Mouse (Mus musculus): ENCODE data around the gene Fam83e. TPM values are rescaled to one million over a fixed set of nuclear protein-coding genes. Genes with fewer than 3 reads are reported as not detected.

Fam83e gene
- polyA plus RNA-seq, 1 experiment from 2014 or later, result 16.0 TPM

- H3K9me3 ChIP-seq (replicated peaks; ENCODE audit: control insufficient read depth, low read length), result no peaks in the 10 kb centered on the region
- no peak overlapping the region for H3K9ac ChIP-seq (ENCODE audit: low read length)
- WGBS, result 51% methylated on average over 9 of the region's 9 CpGs
- H3K27ac ChIP-seq (ENCODE audit: low read length), result no peak overlapping the region
- no peak for ATAC-seq (ENCODE audit: insufficient read depth, low FRiP score)
- no peaks in the 10 kb centered on the region for H3K36me3 ChIP-seq (ENCODE audit: control insufficient read depth, insufficient read depth, low read length)
- H3K4me2 ChIP-seq (ENCODE audit: low read depth, low read length), result no peak overlapping the region
- no peak overlapping the region for H3K4me3 ChIP-seq (replicated peaks; ENCODE audit: low read length)
- no peaks in the 10 kb centered on the region for H3K27me3 ChIP-seq (ENCODE audit: control insufficient read depth, insufficient read depth, low read length)
- H3K4me1 ChIP-seq (ENCODE audit: control insufficient read depth, insufficient read depth, low read length), result peaks cover 10% of the 10 kb centered on the region; the same call in 1 of the 2 replicates
These were observed 29.1 kb downstream of the Fam83e start for GRCm38 (mm10) chr7:45750162-45750561.

DNA sequence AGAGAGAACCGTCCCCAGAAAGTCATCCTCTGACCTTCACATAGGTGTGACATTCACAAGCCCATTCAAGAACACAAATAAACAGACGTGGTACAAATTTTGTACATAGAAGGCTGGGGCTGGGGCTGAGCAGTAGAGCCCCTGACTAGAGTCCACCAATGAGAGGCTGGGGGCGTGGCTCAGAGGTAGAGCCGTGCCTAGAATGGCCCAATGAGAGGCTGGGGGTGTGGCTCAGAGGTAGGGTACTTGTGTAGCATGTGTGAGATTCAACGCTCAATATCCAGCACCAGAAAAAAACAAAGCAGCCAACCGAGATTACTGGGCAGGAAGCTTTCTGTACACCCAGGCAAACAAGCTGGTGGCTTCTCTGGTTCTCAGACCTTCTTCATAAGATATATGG, 34.7 kb downstream of the Fam83e start:
- no peak overlapping the region for H3K9ac ChIP-seq (ENCODE audit: low read length)
- H3K4me1 ChIP-seq (ENCODE audit: control insufficient read depth, insufficient read depth, low read length), result no peaks in the 10 kb centered on the region
- H3K27me3 ChIP-seq (ENCODE audit: control insufficient read depth, insufficient read depth, low read length), result peaks cover 12% of the 10 kb centered on the region
- H3K27ac ChIP-seq (ENCODE audit: low read length), result no peak overlapping the region
- H3K36me3 ChIP-seq (ENCODE audit: control insufficient read depth, insufficient read depth, low read length), result no peaks in the 10 kb centered on the region
- no peak overlapping the region for H3K4me2 ChIP-seq (ENCODE audit: low read depth, low read length)
- 54% methylated on average over 6 of the region's 6 CpGs for WGBS
- no peaks in the 10 kb centered on the region for H3K9me3 ChIP-seq (replicated peaks; ENCODE audit: control insufficient read depth, low read length)
- H3K4me3 ChIP-seq (replicated peaks; ENCODE audit: low read length), result no peak overlapping the region
- ATAC-seq (ENCODE audit: insufficient read depth, low FRiP score), result no peak

- Histone ChIP-seq H3K27ac (ENCODE audit: low read length) (0 out of 2 replicates have a peak overlapping the region, but pooled peaks have one; percentile 0), H3K9ac (ENCODE audit: low read length) (peak overlapping the region; percentile 58), H3K27me3 (ENCODE audit: control insufficient read depth, insufficient read depth, low read length) (peaks cover 12% of the 10 kb centered on the region)
These were observed 38.4 kb downstream of the Fam83e start for GRCm38 (mm10) chr7:45759400-45759799.

DNA sequence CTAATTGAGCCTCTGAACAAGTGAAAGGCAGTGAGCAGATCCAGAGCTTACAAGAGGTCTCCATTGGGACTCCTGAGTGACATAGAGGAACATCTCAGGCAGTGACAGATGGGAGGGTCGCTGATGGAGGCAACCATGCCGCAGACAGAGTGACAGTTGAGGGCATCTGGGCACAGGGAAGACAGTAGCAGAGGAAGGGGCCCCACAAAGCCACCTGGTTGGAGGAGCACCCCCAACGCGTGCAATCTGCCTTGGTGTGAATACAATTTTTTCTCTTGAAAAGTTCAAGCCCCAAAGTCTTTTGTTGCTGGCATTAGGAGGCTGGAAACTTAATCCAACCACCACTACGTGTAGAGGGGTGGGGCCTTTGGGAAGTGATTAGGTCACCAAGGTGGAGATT, 39.1 kb downstream of the Fam83e start:
- no peaks in the 10 kb centered on the region for H3K9me3 ChIP-seq (replicated peaks; ENCODE audit: control insufficient read depth, low read length)
- peak overlapping the region; percentile 0; the same call in 1 of the 2 replicates for H3K27ac ChIP-seq (ENCODE audit: low read length)
- no peaks in the 10 kb centered on the region for H3K4me1 ChIP-seq (ENCODE audit: control insufficient read depth, insufficient read depth, low read length)
- no peak overlapping the region; the same call in 1 of the 2 replicates for H3K9ac ChIP-seq (ENCODE audit: low read length)
- no peak for ATAC-seq (ENCODE audit: insufficient read depth, low FRiP score)
- peaks cover 12% of the 10 kb centered on the region for H3K27me3 ChIP-seq (ENCODE audit: control insufficient read depth, insufficient read depth, low read length)
- no peak overlapping the region for H3K4me3 ChIP-seq (replicated peaks; ENCODE audit: low read length)
- H3K4me2 ChIP-seq (ENCODE audit: low read depth, low read length), result peak overlapping the region; percentile 51; the same call in 1 of the 2 replicates
- whole genome bisulfite sequencing, result 60% methylated on average over 5 of the region's 5 CpGs
- no peaks in the 10 kb centered on the region for H3K36me3 ChIP-seq (ENCODE audit: control insufficient read depth, insufficient read depth, low read length)

More at GRCm38 (mm10) chr7:45759400-45759799, 38.4 kb downstream of the Fam83e start:
- H3K9me3 ChIP-seq (replicated peaks; ENCODE audit: control insufficient read depth, low read length), result no peaks in the 10 kb centered on the region
- H3K4me3 ChIP-seq (replicated peaks; ENCODE audit: low read length), result peak overlapping the region; percentile 19
- WGBS, result 6% methylated on average over 22 of the region's 27 CpGs
- ATAC-seq (ENCODE audit: insufficient read depth, low FRiP score), result peak; percentile 78
- peak overlapping the region; percentile 51 for H3K4me2 ChIP-seq (ENCODE audit: low read depth, low read length)
- no peaks in the 10 kb centered on the region for H3K36me3 ChIP-seq (ENCODE audit: control insufficient read depth, insufficient read depth, low read length)
- no peaks in the 10 kb centered on the region for H3K4me1 ChIP-seq (ENCODE audit: control insufficient read depth, insufficient read depth, low read length)

DNA sequence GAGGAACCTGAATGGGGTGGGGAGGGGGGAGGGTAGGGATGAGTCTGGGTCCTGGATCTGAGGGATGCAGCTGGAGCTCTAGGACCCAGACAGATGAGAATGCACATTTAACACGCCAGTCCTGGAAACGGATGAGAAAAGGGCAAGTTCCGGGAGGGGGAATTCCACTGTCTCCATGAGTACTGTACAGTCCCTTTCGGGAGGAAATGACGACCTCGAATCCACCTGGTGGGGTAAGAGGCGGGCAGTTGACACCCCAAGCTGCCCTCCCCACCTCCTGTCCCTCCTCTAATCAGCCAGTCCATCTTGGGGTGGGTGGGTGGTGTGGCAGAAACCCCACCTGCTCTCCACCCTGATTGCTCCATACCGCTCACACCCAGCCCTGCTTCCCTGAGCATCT, 45.0 kb downstream of the Fam83e start:
- ATAC-seq (ENCODE audit: insufficient read depth, low FRiP score), result peak; percentile 23; the same call in 1 of the 2 replicates

DNA sequence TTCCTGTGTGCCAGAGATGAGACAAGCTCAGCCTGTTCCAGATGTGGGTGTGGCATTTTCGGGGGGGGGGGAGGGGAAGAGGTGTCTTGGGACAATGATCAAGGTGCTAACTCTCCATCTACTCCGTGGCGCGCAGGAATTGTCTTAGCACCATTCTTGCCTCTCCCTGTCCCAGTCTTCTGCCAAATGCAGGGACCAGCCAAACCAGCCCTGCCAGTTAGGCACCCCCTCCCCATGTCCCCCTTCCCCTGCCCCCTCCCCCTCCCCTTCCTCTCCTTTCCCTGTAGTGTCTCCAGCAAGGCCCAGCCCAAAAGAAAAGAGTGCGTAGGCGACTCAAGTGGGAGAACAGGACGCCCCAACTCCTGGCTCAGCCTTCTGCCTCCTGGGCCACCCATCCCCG, 45.8 kb downstream of the Fam83e start:
- H3K9me3 ChIP-seq (replicated peaks; ENCODE audit: control insufficient read depth, low read length), result no peaks in the 10 kb centered on the region
- H3K4me2 ChIP-seq (ENCODE audit: low read depth, low read length), result no peak overlapping the region
- H3K4me3 ChIP-seq (replicated peaks; ENCODE audit: low read length), result no peak overlapping the region
- WGBS, result 39% methylated on average over 8 of the region's 8 CpGs
- H3K4me1 ChIP-seq (ENCODE audit: control insufficient read depth, insufficient read depth, low read length), result no peaks in the 10 kb centered on the region
- H3K36me3 ChIP-seq (ENCODE audit: control insufficient read depth, insufficient read depth, low read length), result no peaks in the 10 kb centered on the region
- ATAC-seq (ENCODE audit: insufficient read depth, low FRiP score), result 0 out of 2 replicates have a peak, but pooled peaks have one; percentile 6
- H3K9ac ChIP-seq (ENCODE audit: low read length), result no peak overlapping the region
- H3K27me3 ChIP-seq (ENCODE audit: control insufficient read depth, insufficient read depth, low read length), result no peaks in the 10 kb centered on the region
- H3K27ac ChIP-seq (ENCODE audit: low read length), result no peak overlapping the region

More for the DNA sequence above, 45.0 kb downstream of the Fam83e start:
- Histone ChIP-seq H3K27me3 (ENCODE audit: control insufficient read depth, insufficient read depth, low read length) (no peaks in the 10 kb centered on the region), H3K4me1 (ENCODE audit: control insufficient read depth, insufficient read depth, low read length) (no peaks in the 10 kb centered on the region), H3K4me2 (ENCODE audit: low read depth, low read length) (no peak overlapping the region), H3K4me3 (replicated peaks; ENCODE audit: low read length) (no peak overlapping the region), H3K36me3 (ENCODE audit: control insufficient read depth, insufficient read depth, low read length) (no peaks in the 10 kb centered on the region), H3K27ac (ENCODE audit: low read length) (peak overlapping the region; percentile 66), H3K9me3 (replicated peaks; ENCODE audit: control insufficient read depth, low read length) (no peaks in the 10 kb centered on the region), H3K9ac (ENCODE audit: low read length) (no peak overlapping the region)
- 39% methylated on average over 8 of the region's 8 CpGs for WGBS

DNA sequence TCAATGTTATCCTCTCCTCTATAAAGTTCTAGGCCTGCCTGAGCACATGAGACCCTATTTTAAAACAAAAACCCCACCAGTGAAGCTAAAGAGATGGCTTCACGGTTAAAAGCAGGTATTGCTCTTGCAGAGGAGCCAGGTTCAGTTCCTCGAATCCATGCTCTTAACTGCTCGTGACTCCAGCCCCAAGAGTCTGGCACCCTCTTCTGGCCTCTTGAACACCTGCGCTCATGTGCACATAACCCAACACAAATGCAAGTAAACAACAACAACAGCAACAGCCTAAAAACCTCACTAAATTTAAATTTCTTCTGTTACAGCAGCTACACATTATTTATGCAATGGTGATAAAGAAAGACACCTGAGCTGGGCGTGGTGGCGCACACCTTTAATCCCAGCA, 46.5 kb downstream of the Fam83e start:
- 93% methylated on average over 6 of the region's 6 CpGs for WGBS

GRCm38 (mm10) chr7:45770427-45771082, 49.5 kb downstream of the Fam83e start:
- WGBS, result 62% methylated on average over 8 of the region's 8 CpGs
- no peak overlapping the region for H3K9ac ChIP-seq (ENCODE audit: low read length)
- no peaks in the 10 kb centered on the region for H3K4me1 ChIP-seq (ENCODE audit: control insufficient read depth, insufficient read depth, low read length)
- no peaks in the 10 kb centered on the region for H3K27me3 ChIP-seq (ENCODE audit: control insufficient read depth, insufficient read depth, low read length)
- no peaks in the 10 kb centered on the region for H3K36me3 ChIP-seq (ENCODE audit: control insufficient read depth, insufficient read depth, low read length)
- no peaks in the 10 kb centered on the region for H3K9me3 ChIP-seq (replicated peaks; ENCODE audit: control insufficient read depth, low read length)
- H3K4me2 ChIP-seq (ENCODE audit: low read depth, low read length), result no peak overlapping the region
- H3K4me3 ChIP-seq (replicated peaks; ENCODE audit: low read length), result no peak overlapping the region
- 0 out of 2 replicates have a peak overlapping the region, but pooled peaks have one; percentile 21 for H3K27ac ChIP-seq (ENCODE audit: low read length)
- ATAC-seq (ENCODE audit: insufficient read depth, low FRiP score), result no peak; the same call in 1 of the 2 replicates

More for the DNA sequence above, 46.5 kb downstream of the Fam83e start:
- Histone ChIP-seq H3K4me3 (replicated peaks; ENCODE audit: low read length) (no peak overlapping the region), H3K4me1 (ENCODE audit: control insufficient read depth, insufficient read depth, low read length) (no peaks in the 10 kb centered on the region), H3K9me3 (replicated peaks; ENCODE audit: control insufficient read depth, low read length) (no peaks in the 10 kb centered on the region), H3K36me3 (ENCODE audit: control insufficient read depth, insufficient read depth, low read length) (no peaks in the 10 kb centered on the region), H3K27me3 (ENCODE audit: control insufficient read depth, insufficient read depth, low read length) (no peaks in the 10 kb centered on the region), H3K4me2 (ENCODE audit: low read depth, low read length) (no peak overlapping the region), H3K9ac (ENCODE audit: low read length) (no peak overlapping the region), H3K27ac (ENCODE audit: low read length) (no peak overlapping the region)
- no peak for ATAC-seq (ENCODE audit: insufficient read depth, low FRiP score)

DNA sequence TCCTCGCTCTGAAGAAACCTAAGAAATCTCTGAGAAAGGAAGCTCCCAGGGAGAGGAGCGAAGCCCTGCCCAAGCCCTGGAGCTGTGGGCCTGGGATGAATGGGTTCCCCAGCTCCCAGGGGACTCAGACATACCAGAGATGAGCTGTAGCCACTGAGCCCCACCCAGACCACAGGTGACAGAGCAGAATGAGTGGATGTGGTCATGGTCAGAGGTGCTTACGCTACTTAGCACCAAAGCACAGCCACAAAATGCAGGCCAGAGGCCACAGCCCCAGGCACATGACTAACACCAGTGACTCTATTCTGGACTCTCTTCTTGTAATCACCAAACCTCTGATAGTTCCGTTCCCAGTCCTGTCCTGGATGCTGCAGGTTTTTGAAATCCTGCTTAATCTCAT, 50.1 kb downstream of the Fam83e start:
- H3K9me3 ChIP-seq (replicated peaks; ENCODE audit: control insufficient read depth, low read length), result no peaks in the 10 kb centered on the region
- no peaks in the 10 kb centered on the region for H3K4me1 ChIP-seq (ENCODE audit: control insufficient read depth, insufficient read depth, low read length)
- 72% methylated on average over 4 of the region's 4 CpGs for WGBS
- H3K27me3 ChIP-seq (ENCODE audit: control insufficient read depth, insufficient read depth, low read length), result no peaks in the 10 kb centered on the region
- H3K4me2 ChIP-seq (ENCODE audit: low read depth, low read length), result no peak overlapping the region
- no peak overlapping the region for H3K9ac ChIP-seq (ENCODE audit: low read length)
- no peaks in the 10 kb centered on the region for H3K36me3 ChIP-seq (ENCODE audit: control insufficient read depth, insufficient read depth, low read length)
- H3K27ac ChIP-seq (ENCODE audit: low read length), result 0 out of 2 replicates have a peak overlapping the region, but pooled peaks have one; percentile 21
- no peak for ATAC-seq (ENCODE audit: insufficient read depth, low FRiP score)
- H3K4me3 ChIP-seq (replicated peaks; ENCODE audit: low read length), result no peak overlapping the region
